Mouse (Mus musculus): Measurements from ENCODE around the gene Ado. TPM values are rescaled to one million over a fixed set of nuclear protein-coding genes. Genes with fewer than 3 reads are reported as not detected.

Ado gene
- polyA plus RNA-seq, 1 experiment = 11.0 TPM

GRCm38 (mm10) chr10:67547850-67548260 is 900 bp downstream of the Ado start:
- Histone ChIP-seq H3K27ac (replicated peaks; ENCODE audit: low read depth, low read length) (no peak overlapping the region; the same call in 1 of the 2 replicates), H3K4me1 (ENCODE audit: control insufficient read depth, insufficient read depth, insufficient read length, low read length) (peaks cover 4% of the 10 kb centered on the region), H3K4me3 (ENCODE audit: insufficient read depth, low read depth, low read length) (peak overlapping the region; percentile 77)

- H3K4me3 ChIP-seq (ENCODE audit: insufficient read depth, low read depth, low read length) = no peak overlapping the region
- peaks cover 6% of the 10 kb centered on the region; the same call in 1 of the 2 replicates for H3K4me1 ChIP-seq (ENCODE audit: control insufficient read depth, insufficient read depth, insufficient read length, low read length)
- H3K27ac ChIP-seq (replicated peaks; ENCODE audit: low read depth, low read length) = no peak overlapping the region
Observed at GRCm38 (mm10) chr10:67540591-67540990, 8.2 kb downstream of the Ado start.

- Histone ChIP-seq H3K4me1 (ENCODE audit: control insufficient read depth, insufficient read depth, insufficient read length, low read length) (peaks cover 6% of the 10 kb centered on the region; the same call in 1 of the 2 replicates), H3K27ac (replicated peaks; ENCODE audit: low read depth, low read length) (no peak overlapping the region), H3K4me3 (ENCODE audit: insufficient read depth, low read depth, low read length) (peak overlapping the region; percentile 78)
Observed at GRCm38 (mm10) chr10:67539401-67539730, 9.4 kb downstream of the Ado start.

DNA sequence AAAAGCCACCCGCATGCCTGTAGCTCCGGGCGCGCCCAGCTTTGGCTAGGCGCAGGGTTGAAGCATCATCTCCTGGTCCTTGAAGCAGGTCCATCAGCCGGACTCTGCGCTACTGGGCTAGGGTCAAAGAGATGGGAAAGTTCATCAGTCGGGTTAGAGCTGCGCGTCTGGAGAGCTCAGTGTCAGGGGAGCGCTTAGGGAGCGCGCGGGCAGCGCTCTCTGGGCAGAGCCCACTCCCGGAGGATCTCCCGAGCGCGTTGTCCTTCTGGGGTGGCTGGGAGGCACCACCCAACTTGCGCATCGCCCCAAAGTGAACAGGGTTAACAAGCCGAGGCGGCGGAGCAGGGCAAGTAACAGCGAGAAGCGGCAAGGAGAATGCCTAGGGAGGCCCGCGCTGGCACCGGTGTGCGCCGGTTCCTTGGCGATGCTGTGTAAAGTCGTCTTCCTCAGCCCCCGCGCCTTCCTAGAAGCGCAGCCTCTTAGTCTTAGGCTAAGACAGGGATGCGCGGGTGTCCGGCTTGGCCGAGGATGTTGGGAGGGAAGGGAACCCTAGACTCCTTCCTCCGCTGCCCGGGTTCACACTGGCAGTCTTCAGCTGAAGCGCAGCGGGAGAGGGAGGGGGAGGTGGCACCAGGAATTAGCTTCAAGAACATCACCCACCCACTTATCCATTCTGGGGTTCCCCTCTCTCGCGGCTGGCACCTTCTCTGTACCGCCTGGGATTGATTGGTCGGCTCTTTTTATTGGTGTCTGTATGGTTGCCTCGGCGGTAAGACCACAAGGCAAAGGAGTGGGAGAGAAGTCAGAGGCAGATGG is 10.0 kb downstream of the Ado start:
- Histone ChIP-seq H3K4me3 (ENCODE audit: insufficient read depth, low read depth, low read length) (peak overlapping the region; percentile 78), H3K4me1 (ENCODE audit: control insufficient read depth, insufficient read depth, insufficient read length, low read length) (peaks cover 6% of the 10 kb centered on the region; the same call in 1 of the 2 replicates)

GRCm38 (mm10) chr10:67538106-67538505 is 10.6 kb downstream of the Ado start:
- Histone ChIP-seq H3K27ac (replicated peaks; ENCODE audit: low read depth, low read length) (no peak overlapping the region), H3K4me3 (ENCODE audit: insufficient read depth, low read depth, low read length) (peak overlapping the region; percentile 78), H3K4me1 (ENCODE audit: control insufficient read depth, insufficient read depth, insufficient read length, low read length) (peaks cover 6% of the 10 kb centered on the region; the same call in 1 of the 2 replicates)

More for the DNA sequence above, 10.0 kb downstream of the Ado start:
- no peak overlapping the region for H3K27ac ChIP-seq (replicated peaks; ENCODE audit: low read depth, low read length)

DNA sequence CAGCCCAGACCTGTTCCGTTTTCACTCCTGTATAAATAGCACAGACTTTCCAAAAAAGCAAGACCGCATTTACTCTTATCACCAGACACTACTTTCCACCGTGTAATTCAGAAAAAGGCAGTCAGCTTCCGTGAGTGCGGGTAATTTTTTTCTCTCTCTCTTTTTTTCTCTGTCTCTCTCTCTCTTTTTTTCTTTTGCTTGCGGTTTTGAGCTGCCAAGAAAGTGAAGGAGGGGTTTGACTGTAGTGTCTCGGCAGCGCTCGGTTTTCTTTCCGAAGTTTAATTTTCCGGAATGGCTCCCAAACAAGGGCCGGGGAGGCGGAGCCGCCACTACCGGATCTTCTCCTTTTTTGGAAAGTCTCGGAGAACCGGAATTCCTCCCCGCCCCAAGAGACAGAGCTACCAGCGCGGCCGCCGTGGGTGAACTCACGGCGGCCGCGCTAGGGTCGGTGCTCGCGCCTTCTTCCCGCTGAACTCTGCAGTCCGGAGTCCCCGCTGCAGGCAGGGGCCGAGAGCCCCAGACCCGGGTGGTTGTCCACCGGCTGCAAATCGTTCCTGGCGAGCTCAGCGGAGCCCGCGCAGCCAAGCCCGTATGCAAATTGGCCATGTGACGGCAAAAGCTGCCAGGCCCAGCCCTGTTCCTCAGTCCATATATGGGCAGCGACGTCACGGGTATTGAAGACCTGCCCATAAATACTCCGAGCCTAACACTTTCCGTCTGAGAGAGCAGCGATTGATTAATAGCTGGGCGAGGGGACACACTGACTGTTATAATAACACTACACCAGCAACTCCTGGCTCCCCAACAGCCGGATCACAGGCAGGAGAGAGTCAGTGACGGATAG is 11.4 kb downstream of the Ado start:
- peak overlapping the region; percentile 68 for H3K27ac ChIP-seq (replicated peaks; ENCODE audit: low read depth, low read length)
- peak overlapping the region; percentile 78 for H3K4me3 ChIP-seq (ENCODE audit: insufficient read depth, low read depth, low read length)
- peaks cover 6% of the 10 kb centered on the region; the same call in 1 of the 2 replicates for H3K4me1 ChIP-seq (ENCODE audit: control insufficient read depth, insufficient read depth, insufficient read length, low read length)

- Histone ChIP-seq H3K4me3 (ENCODE audit: insufficient read depth, low read depth, low read length) (peak overlapping the region; percentile 53), H3K27ac (replicated peaks; ENCODE audit: low read depth, low read length) (0 out of 2 replicates have a peak overlapping the region, but pooled peaks have one; percentile 15), H3K4me1 (ENCODE audit: control insufficient read depth, insufficient read depth, insufficient read length, low read length) (peaks cover 6% of the 10 kb centered on the region; the same call in 1 of the 2 replicates)
Observed at GRCm38 (mm10) chr10:67536621-67537141, 12.1 kb downstream of the Ado start.

DNA sequence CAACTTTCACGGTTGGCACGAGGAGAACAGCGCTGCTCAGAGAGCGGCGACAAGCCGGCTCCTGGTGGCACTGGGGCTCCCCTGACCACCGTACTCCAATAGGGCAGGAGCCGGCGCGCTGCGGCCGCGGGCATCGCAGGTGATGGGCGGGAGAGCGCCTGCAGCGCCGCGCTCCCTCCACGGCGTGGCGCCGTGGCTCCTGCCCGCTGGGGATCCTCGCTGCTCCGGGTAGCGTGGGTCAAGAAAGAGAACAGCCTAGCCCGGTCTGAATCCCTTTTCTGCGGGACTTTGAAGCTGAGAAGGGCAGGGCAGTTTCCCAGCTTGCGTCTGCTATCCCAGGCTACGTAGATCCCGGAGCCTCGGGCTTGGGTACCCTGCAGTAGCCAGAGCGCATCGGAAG is 12.8 kb downstream of the Ado start:
- peak overlapping the region; percentile 53 for H3K4me3 ChIP-seq (ENCODE audit: insufficient read depth, low read depth, low read length)
- peaks cover 6% of the 10 kb centered on the region; the same call in 1 of the 2 replicates for H3K4me1 ChIP-seq (ENCODE audit: control insufficient read depth, insufficient read depth, insufficient read length, low read length)
- H3K27ac ChIP-seq (replicated peaks; ENCODE audit: low read depth, low read length) = no peak overlapping the region

GRCm38 (mm10) chr10:67535256-67535655 is 13.5 kb downstream of the Ado start, which contains the start of gene Egr2:
TSS of gene Egr2 (plus strand) at chr10:67535475.
- H3K27ac ChIP-seq (replicated peaks; ENCODE audit: low read depth, low read length) = no peak within 1 kb of the TSS
- H3K4me3 ChIP-seq (ENCODE audit: insufficient read depth, low read depth, low read length) = peak within 1 kb of the TSS; percentile 53
- peaks cover 6% of the 10 kb centered on the region; the same call in 1 of the 2 replicates for H3K4me1 ChIP-seq (ENCODE audit: control insufficient read depth, insufficient read depth, insufficient read length, low read length)

GRCm38 (mm10) chr10:67529769-67530168 is 19.0 kb downstream of the Ado start:
- Histone ChIP-seq H3K4me3 (ENCODE audit: insufficient read depth, low read depth, low read length) (no peak overlapping the region), H3K4me1 (ENCODE audit: control insufficient read depth, insufficient read depth, insufficient read length, low read length) (no peaks in the 10 kb centered on the region), H3K27ac (replicated peaks; ENCODE audit: low read depth, low read length) (no peak overlapping the region)

DNA sequence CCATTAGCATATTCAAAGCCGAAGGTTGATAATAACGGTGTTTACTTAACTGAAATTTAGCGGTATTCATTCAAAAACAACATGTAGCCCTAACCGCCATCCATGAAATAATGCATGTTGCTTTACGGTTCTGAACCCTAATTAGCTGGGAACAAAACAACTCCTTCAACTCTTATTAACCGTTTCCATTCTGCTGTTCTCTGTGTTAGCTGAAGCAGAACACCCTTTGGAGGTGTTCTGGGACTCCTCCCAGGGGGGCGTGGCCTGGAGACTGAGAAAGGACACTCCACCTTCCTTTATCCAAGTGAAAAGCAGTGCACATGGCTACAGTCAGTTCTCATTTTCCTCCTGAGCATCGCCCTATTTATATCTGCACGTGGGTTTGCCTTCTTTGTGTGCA is 22.3 kb downstream of the Ado start:
- Histone ChIP-seq H3K4me1 (ENCODE audit: control insufficient read depth, insufficient read depth, insufficient read length, low read length) (no peaks in the 10 kb centered on the region), H3K4me3 (ENCODE audit: insufficient read depth, low read depth, low read length) (no peak overlapping the region), H3K27ac (replicated peaks; ENCODE audit: low read depth, low read length) (no peak overlapping the region)

DNA sequence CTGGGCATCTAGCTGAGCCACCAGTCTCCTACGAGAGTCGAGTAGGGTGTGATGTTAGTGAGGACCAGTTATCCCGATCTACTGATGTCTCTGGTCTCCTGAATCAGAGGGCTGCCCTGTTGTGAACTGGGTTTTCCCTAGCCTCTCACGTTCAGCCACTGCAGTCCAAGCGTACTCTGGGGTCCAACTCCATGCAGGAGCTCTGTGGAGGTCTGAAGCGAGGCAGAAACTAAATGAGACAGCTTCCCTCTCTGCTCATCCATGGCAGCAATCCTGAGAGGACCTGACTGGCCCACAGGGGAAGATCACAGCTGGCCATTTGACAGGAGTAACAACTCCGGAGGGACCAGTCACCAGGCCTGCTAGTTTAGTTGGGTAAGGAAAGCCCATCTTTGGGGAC is 24.1 kb downstream of the Ado start:
- Histone ChIP-seq H3K4me1 (ENCODE audit: control insufficient read depth, insufficient read depth, insufficient read length, low read length) (no peaks in the 10 kb centered on the region), H3K27ac (replicated peaks; ENCODE audit: low read depth, low read length) (no peak overlapping the region), H3K4me3 (ENCODE audit: insufficient read depth, low read depth, low read length) (no peak overlapping the region)

- no peaks in the 10 kb centered on the region for H3K4me1 ChIP-seq (ENCODE audit: control insufficient read depth, insufficient read depth, insufficient read length, low read length)
- no peak overlapping the region for H3K27ac ChIP-seq (replicated peaks; ENCODE audit: low read depth, low read length)
- H3K4me3 ChIP-seq (ENCODE audit: insufficient read depth, low read depth, low read length) = no peak overlapping the region
Observed at GRCm38 (mm10) chr10:67524130-67524529, 24.6 kb downstream of the Ado start.

GRCm38 (mm10) chr10:67518733-67519132 is 30.0 kb downstream of the Ado start:
- Histone ChIP-seq H3K4me1 (ENCODE audit: control insufficient read depth, insufficient read depth, insufficient read length, low read length) (no peaks in the 10 kb centered on the region), H3K27ac (replicated peaks; ENCODE audit: low read depth, low read length) (no peak overlapping the region), H3K4me3 (ENCODE audit: insufficient read depth, low read depth, low read length) (no peak overlapping the region)

- no peaks in the 10 kb centered on the region for H3K4me1 ChIP-seq (ENCODE audit: control insufficient read depth, insufficient read depth, insufficient read length, low read length)
- no peak overlapping the region for H3K4me3 ChIP-seq (ENCODE audit: insufficient read depth, low read depth, low read length)
- H3K27ac ChIP-seq (replicated peaks; ENCODE audit: low read depth, low read length) = no peak overlapping the region
Observed at GRCm38 (mm10) chr10:67512871-67513270, 35.9 kb downstream of the Ado start.

Measured in brown adipose tissue, adult 24 weeks (tissue).